Mouse (Mus musculus): ENCODE data around the gene Cald1.

The Cald1 gene

GRCm38 (mm10) chr6:34716888-34717635 lies 118.8 kb downstream of the Cald1 start:
- peak; percentile 59 for DNase-seq (ENCODE audit: low read depth, low spot score)

- DNase-seq (ENCODE audit: low read depth, low spot score): no peak
Observed at GRCm38 (mm10) chr6:34717651-34718050, 119.4 kb downstream of the Cald1 start.

GRCm38 (mm10) chr6:34719141-34719680 lies 120.9 kb downstream of the Cald1 start:
- DNase-seq (ENCODE audit: low read depth, low spot score): no peak

- DNase-seq (ENCODE audit: low read depth, low spot score): no peak
Observed at GRCm38 (mm10) chr6:34720447-34720846, 122.1 kb downstream of the Cald1 start.

GRCm38 (mm10) chr6:34721740-34722139 lies 123.4 kb downstream of the Cald1 start:
- DNase-seq (ENCODE audit: low read depth, low spot score): no peak

- DNase-seq (ENCODE audit: low read depth, low spot score): no peak
Observed at GRCm38 (mm10) chr6:34722660-34723059, 124.4 kb downstream of the Cald1 start.

- DNase-seq (ENCODE audit: low read depth, low spot score): no peak
Observed at GRCm38 (mm10) chr6:34723250-34723904, 125.1 kb downstream of the Cald1 start.

GRCm38 (mm10) chr6:34725660-34726059 lies 127.4 kb downstream of the Cald1 start:
- DNase-seq (ENCODE audit: low read depth, low spot score): no peak

GRCm38 (mm10) chr6:34726104-34726503 lies 127.8 kb downstream of the Cald1 start:
- no peak for DNase-seq (ENCODE audit: low read depth, low spot score)

- no peak for DNase-seq (ENCODE audit: low read depth, low spot score)
Observed at GRCm38 (mm10) chr6:34727316-34727983, 129.2 kb downstream of the Cald1 start.

- DNase-seq (ENCODE audit: low read depth, low spot score): no peak
Observed at GRCm38 (mm10) chr6:34729449-34730151, 131.3 kb downstream of the Cald1 start.

- DNase-seq (ENCODE audit: low read depth, low spot score): no peak
Observed at GRCm38 (mm10) chr6:34731007-34731406, 132.7 kb downstream of the Cald1 start.

GRCm38 (mm10) chr6:34731529-34731928 lies 133.2 kb downstream of the Cald1 start:
- no peak for DNase-seq (ENCODE audit: low read depth, low spot score)

- DNase-seq (ENCODE audit: low read depth, low spot score): no peak
Observed at GRCm38 (mm10) chr6:34734940-34735695, 136.8 kb downstream of the Cald1 start.

GRCm38 (mm10) chr6:34736934-34737333 lies 138.6 kb downstream of the Cald1 start:
- no peak for DNase-seq (ENCODE audit: low read depth, low spot score)

GRCm38 (mm10) chr6:34743946-34744345 lies 145.6 kb downstream of the Cald1 start:
- DNase-seq (ENCODE audit: low read depth, low spot score): no peak

GRCm38 (mm10) chr6:34747846-34748245 lies 149.5 kb downstream of the Cald1 start:
- DNase-seq (ENCODE audit: low read depth, low spot score): no peak

- DNase-seq (ENCODE audit: low read depth, low spot score): no peak
Observed at GRCm38 (mm10) chr6:34748566-34748965, 150.3 kb downstream of the Cald1 start.

- no peak for DNase-seq (ENCODE audit: low read depth, low spot score)
Observed at GRCm38 (mm10) chr6:34749526-34749925, 151.2 kb downstream of the Cald1 start.

- no peak for DNase-seq (ENCODE audit: low read depth, low spot score)
Observed at GRCm38 (mm10) chr6:34750487-34751120, 152.3 kb downstream of the Cald1 start.
